Mouse (Mus musculus) limb, embryonic 11.5 days (tissue): ENCODE measurements around the gene Tph2. TPM values are rescaled to one million over a fixed set of nuclear protein-coding genes. Genes with fewer than 3 reads are reported as not detected.
A peak's percentile ranks its signal among the peaks of the same experiment; 100 is the strongest.

Source experiments
- ATAC-seq: fragments of 200-750 bp; cut with Nextera tagmentation; 2 replicates; pipeline ENCODE4 v1.8.0; 2017; ENCODE audit warnings: low read depth; ENCODE audit not compliant: insufficient number of reproducible peaks, low FRiP score, low TSS enrichment
- DNase-seq: peaks from one replicate; pipeline ENCODE4 v3.0.0-alpha.2; 2015; ENCODE audit warnings: low spot score
- H3K27ac ChIP-seq: fragments of 300-500 bp; sonication (generic); replicated peaks from 2 replicates; pipeline ENCODE4 v1.5.1; 2014; ENCODE audit warnings: low read depth, mild to moderate bottlenecking, low read length
- H3K27me3 ChIP-seq: fragments of 300-500 bp; sonication (generic); 2 replicates; pipeline ENCODE4 v1.6.1; 2014; ENCODE audit warnings: mild to moderate bottlenecking, low read length, mixed read lengths; ENCODE audit not compliant: control insufficient read depth, insufficient read depth
- H3K36me3 ChIP-seq: fragments of 300-500 bp; sonication (generic); 2 replicates; pipeline ENCODE4 v1.6.1; 2014; ENCODE audit warnings: mild to moderate bottlenecking, low read length, moderate library complexity, mixed read lengths; ENCODE audit not compliant: control insufficient read depth, insufficient read depth
- H3K4me1 ChIP-seq: fragments of 300-500 bp; sonication (generic); 2 replicates; pipeline ENCODE4 v1.6.1; 2014; ENCODE audit warnings: low read length, mixed read lengths; ENCODE audit not compliant: control insufficient read depth, insufficient read depth
- H3K4me2 ChIP-seq: fragments of 300-500 bp; sonication (generic); 2 replicates; pipeline ENCODE4 v1.6.1; 2014; ENCODE audit warnings: low read depth, mild to moderate bottlenecking, moderate library complexity; ENCODE audit not compliant: severe bottlenecking
- H3K4me3 ChIP-seq: fragments of 300-500 bp; sonication (generic); 2 replicates; pipeline ENCODE4 v1.5.1; 2014; ENCODE audit warnings: low read depth, low read length
- H3K9ac ChIP-seq: fragments of 300-500 bp; sonication (generic); 2 replicates; pipeline ENCODE4 v1.6.1; 2014; ENCODE audit warnings: mild to moderate bottlenecking, low read length
- H3K9me3 ChIP-seq: fragments of 300-500 bp; sonication (generic); 2 replicates; pipeline ENCODE4 v1.6.1; 2016; ENCODE audit warnings: low read length; ENCODE audit not compliant: control insufficient read depth
- WGBS: fragments of 180-500 bp; shearing (Covaris S2); extraction: QIAGEN DNeasy Blood & Tissue Kit; methylation state at CpG from one replicate; pipeline ENCODE4 v1.1.7; 2014; 5-methylcytosine and 5-hydroxymethylcytosine counted together
- polyA plus RNA-seq: library from polyadenylated mRNA; unstranded; fragments of >200 nt; fragmentation: Nextera tagmentation; extraction: Ambion mirVana; gene quantifications from 2 replicates; pipeline ENCODE4 v1.2.1, GENCODE M21; 2014

Tph2 gene
- polyA plus RNA-seq, 1 experiment from 2014 or later, result 0.05 TPM

DNA sequence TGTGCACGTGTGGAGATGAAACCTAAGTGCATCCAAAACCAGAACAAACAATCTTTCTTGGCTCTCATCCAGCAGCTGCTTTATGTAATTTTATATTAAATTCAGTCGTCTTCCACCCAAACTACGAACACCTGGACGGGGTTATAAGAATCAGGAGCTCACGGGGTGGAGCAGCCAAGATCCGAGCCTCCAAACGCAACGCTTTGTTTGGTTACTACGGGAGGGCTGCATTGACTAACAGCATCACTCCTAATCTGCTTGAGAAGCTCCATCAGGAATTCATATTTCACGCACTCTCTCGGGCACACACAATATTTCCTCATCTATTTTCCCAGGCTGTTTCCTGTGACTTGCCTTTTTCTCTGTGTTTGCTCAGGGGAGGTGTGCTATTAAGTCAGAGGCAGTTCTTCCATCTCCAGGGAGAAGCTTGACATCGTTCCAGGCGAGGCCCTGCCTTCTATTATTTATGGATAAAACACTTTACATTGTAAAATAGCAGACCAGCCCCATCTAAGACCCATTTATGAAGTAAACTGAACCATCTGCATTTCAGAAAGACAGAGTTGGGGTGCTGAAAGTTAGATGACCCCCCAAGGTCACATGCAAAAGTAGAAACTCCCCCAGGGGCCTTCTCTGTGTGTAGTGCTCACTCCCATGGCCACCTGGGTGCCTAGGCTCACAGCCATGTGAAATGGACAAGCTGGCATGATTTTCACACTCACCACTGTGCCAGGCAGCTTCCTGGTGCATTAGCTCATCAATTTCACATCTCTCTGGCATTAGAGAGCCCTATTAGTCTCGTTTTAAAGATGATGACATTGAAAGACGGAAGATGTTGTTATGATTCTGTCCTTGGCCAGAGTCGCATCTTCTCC lies 76.9 kb downstream of the Tph2 start:
- 85% methylated on average over 16 of the region's 16 CpGs for WGBS
- ATAC-seq, result no peak
- DNase-seq, result no peak
- Histone ChIP-seq H3K4me3 (no peak overlapping the region), H3K27me3 (no peaks in the 10 kb centered on the region), H3K4me1 (no peaks in the 10 kb centered on the region), H3K27ac (no peak overlapping the region), H3K9me3 (no peaks in the 10 kb centered on the region), H3K36me3 (no peaks in the 10 kb centered on the region), H3K4me2 (no peak overlapping the region), H3K9ac (no peak overlapping the region)

DNA sequence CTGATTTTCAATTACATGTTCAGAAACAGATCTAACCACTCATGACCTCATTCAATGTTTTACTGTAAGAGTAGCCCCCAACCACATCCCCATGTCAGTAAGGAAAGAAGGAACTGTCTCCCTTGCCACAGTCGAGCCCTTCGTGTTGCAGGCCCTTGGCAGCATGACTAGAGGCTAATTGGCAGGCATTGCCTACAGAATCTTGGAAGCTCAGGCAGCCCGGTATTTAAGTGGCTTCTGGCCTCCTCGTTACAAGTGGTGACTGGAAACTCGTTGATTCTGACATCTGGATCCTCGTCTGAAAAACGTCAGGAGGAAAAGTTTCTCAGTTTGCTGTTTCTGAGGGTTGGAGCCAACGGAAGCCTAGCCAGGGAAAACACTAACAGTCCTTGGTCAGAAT lies 80.6 kb downstream of the Tph2 start:
- Histone ChIP-seq H3K36me3 (no peaks in the 10 kb centered on the region), H3K27ac (no peak overlapping the region), H3K4me1 (no peaks in the 10 kb centered on the region), H3K4me2 (no peak overlapping the region), H3K9ac (no peak overlapping the region), H3K27me3 (no peaks in the 10 kb centered on the region), H3K9me3 (no peaks in the 10 kb centered on the region), H3K4me3 (no peak overlapping the region)
- no peak for DNase-seq
- no peak for ATAC-seq
- WGBS, result 61% methylated on average over 8 of the region's 8 CpGs

DNA sequence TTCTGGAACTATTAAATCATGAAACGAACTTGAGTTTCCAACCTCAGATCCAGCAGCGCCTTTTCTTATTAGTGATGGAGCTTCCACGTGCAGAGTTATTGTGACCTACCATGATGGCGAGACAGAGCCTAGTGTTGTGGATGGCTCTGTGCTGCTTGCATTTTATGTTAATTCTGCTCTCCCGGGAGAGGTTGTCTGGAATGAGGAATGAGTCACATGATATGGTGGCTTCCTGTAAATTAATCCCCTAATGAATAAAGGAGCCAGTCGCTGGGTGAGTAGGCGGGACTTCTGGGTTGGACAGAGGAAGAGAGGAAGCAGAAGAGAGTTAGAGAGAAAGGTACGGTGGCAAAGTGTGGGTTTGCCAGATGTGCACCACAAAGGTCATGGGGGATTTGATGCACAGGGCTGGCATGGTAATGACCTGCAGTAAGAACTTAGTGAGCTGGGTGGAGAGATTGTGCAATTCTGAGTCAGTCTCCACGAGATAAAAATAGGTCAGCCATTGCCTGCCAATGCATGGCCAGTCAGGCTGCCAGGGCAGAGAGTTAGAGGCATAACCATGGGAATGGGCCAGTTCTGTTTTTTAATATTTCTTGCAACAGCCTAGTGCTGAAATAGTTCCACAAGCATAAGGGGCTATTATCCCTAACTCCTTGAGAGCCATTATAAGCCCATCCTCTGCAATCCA lies 84.8 kb downstream of the Tph2 start:
- no peaks in the 10 kb centered on the region for H3K4me1 ChIP-seq
- H3K4me3 ChIP-seq, result no peak overlapping the region
- H3K9me3 ChIP-seq, result no peaks in the 10 kb centered on the region
- H3K9ac ChIP-seq, result no peak overlapping the region
- 83% methylated on average over 9 of the region's 9 CpGs for WGBS
- no peak overlapping the region for H3K27ac ChIP-seq
- no peak overlapping the region for H3K4me2 ChIP-seq
- DNase-seq, result no peak
- no peaks in the 10 kb centered on the region for H3K36me3 ChIP-seq
- no peak for ATAC-seq
- H3K27me3 ChIP-seq, result no peaks in the 10 kb centered on the region

- Histone ChIP-seq H3K4me2 (no peak overlapping the region), H3K27ac (no peak overlapping the region), H3K36me3 (no peaks in the 10 kb centered on the region), H3K9me3 (no peaks in the 10 kb centered on the region), H3K27me3 (no peaks in the 10 kb centered on the region), H3K4me1 (no peaks in the 10 kb centered on the region), H3K9ac (no peak overlapping the region), H3K4me3 (no peak overlapping the region)
- DNase-seq (peak; percentile 72), ATAC-seq (no peak)
- WGBS, result 14% methylated on average over 5 of the region's 5 CpGs
Measured at GRCm38 (mm10) chr10:115097163-115097562, 87.7 kb downstream of the Tph2 start.

DNA sequence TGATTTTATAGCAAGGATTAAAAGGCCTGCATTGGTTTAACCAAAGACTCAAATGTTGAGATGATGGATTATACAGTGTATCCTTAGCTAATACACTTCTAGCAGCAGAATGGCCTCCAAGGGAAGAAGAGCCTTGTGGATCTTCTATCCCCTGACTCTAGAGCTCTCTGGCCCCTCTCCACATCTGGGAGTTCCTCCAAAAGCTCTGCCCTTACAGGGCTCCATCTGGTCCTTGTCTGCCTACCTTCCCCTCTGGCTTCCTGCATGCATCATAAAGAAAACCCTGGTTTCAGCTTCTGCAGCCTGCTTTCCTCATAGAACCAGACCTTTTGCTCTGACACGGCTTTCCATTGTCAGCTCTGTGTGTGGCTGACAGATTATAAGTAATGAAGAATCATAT lies 88.6 kb downstream of the Tph2 start:
- no peak overlapping the region for H3K4me3 ChIP-seq
- 79% methylated on average over 1 of the region's 1 CpGs for WGBS
- H3K9me3 ChIP-seq, result no peaks in the 10 kb centered on the region
- H3K4me1 ChIP-seq, result no peaks in the 10 kb centered on the region
- no peak overlapping the region for H3K4me2 ChIP-seq
- DNase-seq (no peak), ATAC-seq (no peak)
- H3K36me3 ChIP-seq, result no peaks in the 10 kb centered on the region
- H3K27me3 ChIP-seq, result no peaks in the 10 kb centered on the region
- H3K9ac ChIP-seq, result no peak overlapping the region
- no peak overlapping the region for H3K27ac ChIP-seq

DNA sequence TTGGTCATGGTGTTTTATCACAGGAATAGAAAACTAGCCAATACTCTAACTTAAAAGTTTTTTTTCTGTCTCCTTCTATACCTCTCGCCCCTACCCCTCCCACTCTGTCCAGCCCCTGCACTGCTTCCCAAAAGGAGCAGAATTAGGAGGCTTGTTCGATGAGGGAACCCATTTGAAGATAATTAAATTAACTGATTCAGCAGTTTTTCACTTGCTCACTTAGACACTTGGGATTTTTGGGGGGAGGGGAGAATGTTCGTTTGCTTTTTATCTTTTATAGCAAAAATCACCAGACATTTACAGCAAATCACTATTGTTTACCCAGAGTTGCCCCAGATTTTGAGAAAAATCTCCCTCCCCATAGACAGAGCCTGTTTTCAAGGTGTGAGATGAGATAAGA lies 106.6 kb downstream of the Tph2 start:
- no peak overlapping the region for H3K9ac ChIP-seq
- ATAC-seq (no peak), DNase-seq (no peak)
- no peaks in the 10 kb centered on the region for H3K4me1 ChIP-seq
- WGBS, result 68% methylated on average over 3 of the region's 3 CpGs
- no peak overlapping the region for H3K4me3 ChIP-seq
- H3K27ac ChIP-seq, result no peak overlapping the region
- H3K9me3 ChIP-seq, result no peaks in the 10 kb centered on the region
- H3K36me3 ChIP-seq, result no peaks in the 10 kb centered on the region
- no peak overlapping the region for H3K4me2 ChIP-seq
- H3K27me3 ChIP-seq, result no peaks in the 10 kb centered on the region

GRCm38 (mm10) chr10:115069123-115069911 lies 115.5 kb downstream of the Tph2 start:
- ATAC-seq (no peak), DNase-seq (no peak)
- Histone ChIP-seq H3K27ac (no peak overlapping the region), H3K36me3 (no peaks in the 10 kb centered on the region), H3K4me1 (no peaks in the 10 kb centered on the region), H3K4me3 (no peak overlapping the region), H3K4me2 (no peak overlapping the region), H3K9me3 (no peaks in the 10 kb centered on the region), H3K9ac (no peak overlapping the region), H3K27me3 (no peaks in the 10 kb centered on the region)
- 89% methylated on average over 8 of the region's 8 CpGs for WGBS

DNA sequence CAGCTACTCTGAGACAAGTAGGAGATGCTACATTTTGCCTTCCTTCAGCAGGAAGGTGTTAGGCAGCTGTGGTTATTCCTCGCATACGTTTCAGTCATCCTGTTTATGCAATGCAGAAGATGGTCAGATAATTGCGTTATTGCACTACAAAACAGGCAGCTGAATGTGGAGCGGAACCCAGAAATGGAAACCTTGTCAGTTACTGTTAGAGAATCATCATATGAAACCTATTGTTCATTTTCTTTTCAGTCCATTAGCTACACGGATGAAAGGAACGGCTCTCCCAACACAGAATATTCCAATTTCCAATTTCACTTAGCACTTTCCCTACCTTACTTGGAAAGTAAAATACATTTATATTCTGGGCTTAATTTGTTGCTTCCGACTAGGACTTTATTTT lies 120.9 kb downstream of the Tph2 start:
- Histone ChIP-seq H3K9ac (no peak overlapping the region), H3K4me1 (no peaks in the 10 kb centered on the region), H3K4me2 (no peak overlapping the region), H3K4me3 (no peak overlapping the region), H3K9me3 (no peaks in the 10 kb centered on the region), H3K36me3 (no peaks in the 10 kb centered on the region), H3K27ac (no peak overlapping the region), H3K27me3 (no peaks in the 10 kb centered on the region)
- 90% methylated on average over 7 of the region's 7 CpGs for WGBS
- DNase-seq (no peak), ATAC-seq (no peak)
